Mouse (Mus musculus) skeletal muscle tissue, adult 2 months (tissue): ENCODE results near the gene Gm43517.

Experiments used
- DNase-seq: peaks from one replicate; pipeline ENCODE4 v3.0.0-alpha.2; 2012; ENCODE audit warnings: low read depth, low spot score

Gm43517 gene

DNA sequence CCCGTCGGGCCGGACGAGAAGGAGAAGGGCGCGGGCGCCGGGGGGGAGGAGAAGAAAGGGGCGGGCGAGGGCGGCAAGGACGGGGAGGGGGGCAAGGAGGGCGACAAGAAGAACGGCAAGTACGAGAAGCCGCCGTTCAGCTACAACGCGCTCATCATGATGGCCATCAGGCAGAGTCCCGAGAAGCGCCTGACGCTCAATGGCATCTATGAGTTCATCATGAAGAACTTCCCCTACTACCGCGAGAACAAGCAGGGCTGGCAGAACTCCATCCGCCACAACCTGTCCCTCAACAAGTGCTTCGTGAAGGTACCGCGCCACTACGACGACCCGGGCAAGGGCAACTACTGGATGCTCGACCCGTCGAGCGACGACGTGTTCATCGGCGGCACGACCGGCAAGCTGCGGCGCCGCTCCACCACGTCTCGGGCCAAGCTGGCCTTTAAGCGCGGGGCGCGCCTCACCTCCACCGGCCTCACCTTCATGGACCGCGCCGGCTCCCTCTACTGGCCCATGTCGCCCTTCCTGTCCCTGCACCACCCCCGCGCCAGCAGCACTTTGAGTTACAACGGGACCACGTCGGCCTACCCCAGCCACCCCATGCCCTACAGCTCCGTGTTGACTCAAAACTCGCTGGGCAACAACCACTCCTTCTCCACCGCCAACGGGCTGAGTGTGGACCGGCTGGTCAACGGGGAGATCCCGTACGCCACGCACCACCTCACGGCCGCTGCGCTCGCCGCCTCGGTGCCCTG lies at the start of gene Gm43517:
Gm43517 (plus strand) TSS at position 299 of the 755 bp plus-strand sequence.
- no peak for DNase-seq

DNA sequence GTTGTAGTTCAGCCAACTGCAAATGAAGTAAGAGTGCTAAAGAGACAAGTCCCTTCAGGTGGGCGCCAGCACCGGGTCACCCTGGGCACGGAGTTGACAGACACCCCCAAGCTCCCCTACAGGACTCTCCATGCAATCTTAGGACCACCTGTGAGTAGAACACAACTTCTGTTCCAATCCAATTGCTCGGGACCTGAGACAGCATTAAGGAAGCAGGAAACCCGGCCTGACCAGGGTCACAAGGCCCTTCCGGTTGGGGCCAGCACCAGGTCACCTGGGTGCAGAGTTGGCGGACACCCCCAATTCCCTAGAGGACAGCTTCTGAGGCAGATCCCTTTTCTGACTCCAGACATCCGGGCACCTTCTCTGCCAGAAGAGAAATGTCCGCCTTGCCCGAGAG lies 35.3 kb upstream of the Gm43517 start:
- no peak for DNase-seq

DNA sequence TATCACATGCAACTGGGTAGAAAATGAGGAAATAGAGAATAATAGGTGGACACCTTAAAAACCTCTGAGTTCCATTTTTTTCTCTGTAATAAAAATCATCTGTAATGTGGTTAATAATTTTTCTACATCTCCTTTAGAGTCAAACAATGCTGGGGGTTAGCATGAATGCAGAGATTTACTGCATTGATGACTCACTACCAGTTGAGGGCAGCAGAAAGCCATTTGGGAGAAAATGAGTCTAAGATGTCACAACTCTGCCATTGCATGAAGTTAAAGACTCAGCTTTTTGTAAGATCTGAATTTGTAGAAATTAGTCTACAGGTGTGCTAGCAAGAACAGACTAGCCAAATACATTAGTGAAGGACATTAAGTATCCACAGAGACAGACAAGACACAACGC lies 16.0 kb upstream of the Gm43517 start:
- DNase-seq = no peak

DNA sequence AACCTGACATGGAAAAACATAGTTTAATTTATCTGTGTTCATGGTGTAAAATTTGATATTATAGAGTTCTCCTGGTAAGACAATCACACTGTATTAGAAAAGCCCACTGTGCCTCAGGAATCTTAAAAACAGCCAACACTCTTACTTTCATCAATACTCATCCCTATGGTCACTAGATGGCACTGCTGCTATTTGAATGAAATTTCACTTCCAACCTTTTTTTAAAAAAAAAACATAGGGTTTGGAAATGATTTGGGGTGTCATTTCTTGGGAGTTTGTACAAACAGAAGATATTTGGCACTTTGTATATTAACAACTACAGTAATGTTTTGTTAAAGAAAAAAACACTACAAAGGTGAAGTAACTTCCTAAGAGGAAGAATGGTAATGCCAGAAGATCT lies 12.8 kb upstream of the Gm43517 start:
- no peak for DNase-seq

DNA sequence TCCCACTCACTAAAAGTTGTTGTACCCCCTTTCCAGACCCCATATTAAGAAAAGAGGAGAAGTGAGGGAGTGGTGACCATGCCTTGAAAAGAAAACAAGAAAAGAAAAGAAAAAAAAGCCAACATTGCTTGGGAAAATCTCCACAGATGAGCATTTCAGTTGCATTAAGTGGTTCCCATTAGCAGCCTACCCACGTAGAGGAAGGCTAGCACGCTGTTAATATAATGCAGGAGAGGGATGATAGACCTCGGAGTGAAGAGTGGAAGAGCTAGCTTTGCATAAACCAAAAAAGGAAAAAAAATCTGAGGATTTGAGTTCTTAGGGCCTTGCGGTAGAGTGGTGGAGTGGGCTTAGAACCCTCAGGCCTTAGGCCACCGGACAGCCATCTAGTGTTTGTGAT lies 11.8 kb upstream of the Gm43517 start:
- DNase-seq = no peak

DNA sequence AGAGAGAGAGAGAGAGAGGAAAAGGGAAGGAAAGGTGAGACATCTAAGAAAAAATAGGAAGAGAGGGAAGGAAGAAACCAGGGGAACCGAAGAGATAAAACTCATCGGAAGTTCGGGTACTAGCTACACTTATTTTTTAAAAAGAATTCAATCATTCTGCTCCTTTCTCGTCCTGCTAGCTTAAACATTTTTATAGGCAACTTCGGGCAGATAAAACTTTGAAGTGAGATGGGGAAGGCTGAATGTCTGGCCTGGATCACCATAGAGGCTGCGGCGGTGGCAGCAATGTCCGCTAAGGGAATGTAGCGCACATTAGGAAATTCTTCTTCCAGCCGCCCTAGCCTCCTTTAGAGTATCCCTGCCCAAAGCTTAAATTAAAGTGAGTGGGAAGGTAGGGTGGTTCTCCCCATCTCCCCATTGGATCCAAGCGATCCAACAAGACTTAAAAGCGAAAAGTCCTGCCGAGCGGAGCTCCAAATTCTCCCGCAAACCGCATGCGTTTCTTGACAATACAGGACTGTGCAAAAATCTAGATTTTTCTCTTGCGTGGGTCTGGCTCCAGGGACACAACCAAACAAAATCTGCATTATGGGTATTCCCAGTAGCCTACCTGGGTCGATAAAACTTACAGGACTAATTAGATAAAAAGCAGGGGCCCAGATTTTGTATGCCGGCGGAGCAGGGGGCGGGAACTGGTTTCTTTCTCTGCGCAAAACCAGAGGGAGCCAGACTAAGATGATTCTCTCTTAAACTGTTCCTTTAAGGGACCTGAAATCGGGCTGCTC lies 11.0 kb upstream of the Gm43517 start:
- DNase-seq = no peak

DNA sequence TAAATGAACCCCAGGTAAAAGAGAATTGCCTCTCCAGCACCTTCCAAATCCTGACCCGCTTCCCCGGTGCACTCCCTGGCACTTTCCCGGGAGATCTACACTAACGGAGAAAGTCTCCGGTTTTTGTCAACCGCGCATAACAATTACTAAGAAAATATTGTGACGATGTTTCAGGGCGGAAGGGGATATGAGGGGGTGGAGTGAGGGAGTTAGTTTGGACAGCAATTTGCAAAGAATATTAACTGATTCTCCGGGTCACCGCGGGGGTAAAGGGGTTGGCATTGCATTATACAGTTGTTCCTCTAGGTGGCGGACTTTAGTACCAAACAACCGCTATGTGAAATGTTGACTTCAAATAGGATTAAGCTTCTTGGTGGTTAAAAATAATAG lies 10.4 kb upstream of the Gm43517 start:
- no peak for DNase-seq

DNA sequence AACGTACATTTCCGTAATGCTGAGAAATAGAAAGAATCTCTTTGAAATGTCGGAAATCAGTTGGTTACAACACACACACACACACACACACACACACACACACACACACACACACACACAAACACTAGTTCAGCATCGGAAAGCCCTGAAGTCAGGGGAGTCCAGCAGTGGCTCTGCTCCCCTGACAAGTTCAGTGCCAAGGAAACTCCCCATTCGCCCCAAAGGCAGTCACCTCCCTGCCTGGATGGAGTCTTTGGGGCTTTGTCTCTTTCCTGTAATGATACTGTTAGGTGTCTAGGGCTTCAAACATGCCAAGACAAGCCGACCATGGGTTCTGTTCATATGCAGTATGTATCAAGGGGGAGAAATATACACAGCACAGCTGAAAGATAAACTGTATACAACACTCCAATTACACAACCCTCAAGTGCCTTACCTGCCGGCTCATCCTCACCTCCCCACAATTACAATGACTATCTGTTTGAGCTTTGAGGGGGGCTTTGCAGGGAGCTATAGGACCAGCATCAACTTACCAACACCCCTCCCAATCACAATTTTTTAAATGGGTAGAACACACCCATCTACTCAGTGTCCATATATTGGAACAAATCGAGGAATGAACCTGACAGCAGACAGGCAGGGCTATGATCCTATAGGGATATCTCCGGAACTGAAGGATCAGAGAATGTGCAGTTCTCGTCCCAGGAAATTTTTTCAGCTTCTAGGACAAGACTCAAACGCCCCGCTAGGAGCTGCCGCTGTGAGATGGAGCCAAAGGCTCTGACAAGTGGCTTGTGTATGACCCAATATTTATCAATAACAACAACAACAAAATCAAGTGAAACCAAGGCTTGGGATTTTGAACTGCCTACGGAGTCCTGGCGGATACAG lies 9.3 kb upstream of the Gm43517 start:
- no peak for DNase-seq

DNA sequence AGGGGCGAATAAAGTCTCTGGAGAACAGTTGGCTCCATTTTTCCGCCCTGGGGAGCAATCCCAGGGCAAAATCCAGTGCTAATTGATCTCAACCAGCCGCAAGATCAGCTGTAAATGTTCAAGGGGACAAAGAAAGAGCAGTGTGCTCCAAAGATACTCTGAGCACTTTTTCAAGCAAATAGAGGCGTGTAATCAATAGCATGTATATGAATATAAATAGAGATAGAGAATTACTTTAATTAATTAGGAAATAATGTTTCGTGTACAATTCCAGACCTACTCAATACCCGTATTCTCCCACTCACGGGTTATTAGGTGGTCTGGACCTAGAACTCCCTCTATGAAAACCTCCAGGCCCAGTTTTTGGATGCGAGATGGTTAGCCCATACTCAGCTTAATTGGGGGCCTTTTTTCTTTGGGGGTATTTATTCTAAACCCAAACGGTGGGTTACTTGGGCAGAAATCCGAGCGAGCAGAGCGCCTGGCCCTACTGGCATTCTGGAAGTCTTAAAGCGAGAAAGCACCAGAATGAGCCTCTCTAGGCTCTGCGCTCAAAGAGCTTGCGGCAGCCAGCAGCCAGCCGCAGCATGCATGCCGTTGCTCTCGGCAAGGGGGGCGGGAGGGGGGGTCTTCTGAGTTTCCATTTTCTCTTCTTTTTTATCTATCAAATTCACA lies 8.5 kb upstream of the Gm43517 start:
- no peak for DNase-seq

DNA sequence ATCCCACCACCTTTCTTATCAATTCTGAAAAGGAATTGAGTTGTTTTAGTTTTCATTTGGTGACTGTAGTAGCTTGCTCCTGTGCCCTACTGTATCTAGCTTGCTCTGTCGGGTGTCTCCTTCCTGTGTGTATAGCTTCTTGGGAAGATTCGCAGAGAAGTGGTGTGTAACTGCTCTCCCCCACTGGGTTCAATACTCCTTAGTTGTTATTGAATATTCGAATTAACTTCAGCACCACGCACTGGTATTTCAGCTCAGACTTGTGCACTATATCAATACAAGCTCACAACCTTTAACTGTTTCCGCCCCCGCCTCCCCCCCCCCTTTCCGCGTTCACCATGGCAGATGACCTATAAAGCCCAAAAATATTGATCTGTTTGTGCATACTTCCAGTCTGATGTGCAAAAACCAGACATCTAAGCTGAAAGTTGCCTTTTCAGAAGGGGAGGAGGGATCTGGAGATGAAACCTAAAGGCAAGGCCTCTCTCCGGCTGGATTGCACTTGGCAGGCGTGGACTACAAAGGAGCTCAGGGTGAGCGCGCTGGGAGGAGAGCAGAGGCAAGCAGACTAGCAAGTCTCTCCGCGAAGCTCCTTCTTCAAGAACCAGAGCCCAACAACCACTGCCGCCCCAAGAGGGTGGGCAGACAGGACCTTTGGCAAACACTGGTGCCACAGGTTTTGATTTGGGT lies 7.5 kb upstream of the Gm43517 start:
- no peak for DNase-seq

DNA sequence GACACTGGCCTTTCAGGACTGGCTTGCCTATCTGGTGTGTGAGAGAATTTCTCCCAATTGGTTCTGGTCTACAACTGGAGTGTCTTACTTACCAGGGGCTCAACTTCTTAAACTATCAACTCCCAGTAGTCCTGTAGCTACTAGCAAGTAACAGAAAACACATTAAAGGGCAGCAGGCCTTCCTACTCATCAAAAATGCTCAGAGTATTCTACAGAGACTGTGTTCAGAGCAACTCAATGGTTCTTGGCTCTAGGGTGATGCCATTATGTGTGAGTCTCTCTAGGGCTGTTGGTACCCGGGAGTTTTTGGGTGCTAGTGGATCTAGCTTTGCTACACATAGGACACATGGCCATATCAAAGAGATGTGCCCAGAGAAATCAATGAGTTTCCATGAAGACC lies 6.1 kb upstream of the Gm43517 start:
- DNase-seq = no peak

DNA sequence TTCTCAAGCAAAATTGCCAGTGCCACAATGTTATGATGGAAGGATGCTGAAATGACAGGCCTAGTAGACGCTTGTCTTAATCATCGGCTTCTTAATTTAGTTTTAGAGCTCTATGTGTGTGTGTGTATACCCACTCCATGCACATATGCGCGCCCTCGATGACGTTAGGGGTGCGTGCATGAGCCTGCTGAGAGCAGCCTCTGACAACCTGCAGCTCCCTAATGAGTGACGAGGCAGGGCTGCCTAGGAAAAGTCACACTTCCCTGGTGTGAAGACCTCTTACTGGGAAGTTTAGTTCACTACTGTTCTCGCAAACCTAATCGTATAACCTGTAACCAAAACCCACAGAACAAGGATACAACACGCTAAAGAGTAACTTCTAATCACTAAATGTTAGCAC lies 5.5 kb upstream of the Gm43517 start:
- no peak for DNase-seq

DNA sequence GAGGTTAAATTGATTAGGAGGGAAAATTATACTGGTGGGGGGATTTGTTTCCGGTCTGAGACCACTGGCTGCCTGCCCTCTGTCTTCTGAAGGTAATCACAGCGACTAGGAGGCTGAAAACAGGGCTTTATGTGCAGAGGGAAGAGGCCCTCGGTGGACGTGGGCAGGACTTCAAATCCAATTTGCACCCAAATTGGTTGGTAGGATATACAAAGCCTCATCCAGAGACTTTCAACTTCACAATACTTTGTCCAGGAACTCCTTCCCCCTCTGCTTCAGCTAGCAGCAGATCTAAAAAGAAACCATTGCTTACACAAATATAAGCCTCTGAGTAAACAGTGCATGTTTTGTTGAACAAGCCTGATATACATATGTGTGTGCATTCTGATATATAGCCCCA lies 4.5 kb upstream of the Gm43517 start:
- no peak for DNase-seq

DNA sequence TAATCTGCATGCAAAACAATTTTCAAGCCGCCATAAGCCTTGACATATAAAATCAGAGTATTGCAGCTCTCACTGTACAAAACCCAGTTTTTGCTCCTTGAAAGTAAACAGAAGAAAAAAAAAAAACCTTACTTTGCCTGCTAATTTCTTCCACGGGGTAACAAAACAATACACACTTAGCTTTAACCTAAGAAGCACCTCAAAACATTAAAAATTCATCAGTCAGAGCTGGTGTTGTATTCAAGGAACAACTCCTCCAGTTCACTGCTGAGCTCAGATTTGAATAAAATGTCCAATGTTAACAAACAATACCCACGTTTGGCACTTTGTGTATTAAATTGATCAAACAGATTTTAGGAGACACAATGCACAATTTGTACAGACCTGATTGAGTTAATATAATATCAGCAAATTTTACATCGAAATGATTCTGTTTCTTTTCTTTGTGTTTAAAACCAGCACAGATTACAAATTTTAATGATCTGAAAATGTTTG lies 3.9 kb upstream of the Gm43517 start:
- DNase-seq = no peak

DNA sequence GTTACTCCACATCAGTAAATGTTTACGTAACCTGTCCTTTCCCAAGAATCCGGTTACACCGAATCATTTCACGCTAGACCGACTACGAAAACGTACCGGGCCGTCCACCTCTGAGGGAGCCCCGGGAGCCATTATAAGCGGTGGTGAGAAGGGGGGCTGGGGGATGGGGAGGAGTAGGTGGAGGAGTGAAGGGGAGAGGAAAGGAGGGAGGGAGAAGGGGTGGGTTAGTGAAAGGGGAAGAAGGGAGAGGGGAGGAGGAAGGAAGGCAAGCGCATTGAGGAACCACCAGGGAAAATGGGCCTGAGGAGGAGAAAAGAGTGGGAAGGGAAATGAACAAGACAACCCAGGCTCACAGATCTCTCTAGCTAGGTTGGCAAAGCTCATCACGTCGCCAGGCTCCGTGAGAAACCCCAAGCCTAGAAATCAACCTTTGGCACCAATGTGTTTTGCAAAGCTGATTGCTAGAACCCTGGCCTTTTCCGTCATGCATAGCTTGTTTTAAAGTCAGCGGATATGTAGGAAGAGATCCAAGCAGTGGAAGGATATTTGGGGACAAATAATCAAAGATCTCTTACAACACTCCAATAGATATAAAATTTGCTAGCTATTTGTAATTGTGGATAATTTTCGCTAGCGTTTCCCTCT lies 3.1 kb upstream of the Gm43517 start:
- DNase-seq = no peak

DNA sequence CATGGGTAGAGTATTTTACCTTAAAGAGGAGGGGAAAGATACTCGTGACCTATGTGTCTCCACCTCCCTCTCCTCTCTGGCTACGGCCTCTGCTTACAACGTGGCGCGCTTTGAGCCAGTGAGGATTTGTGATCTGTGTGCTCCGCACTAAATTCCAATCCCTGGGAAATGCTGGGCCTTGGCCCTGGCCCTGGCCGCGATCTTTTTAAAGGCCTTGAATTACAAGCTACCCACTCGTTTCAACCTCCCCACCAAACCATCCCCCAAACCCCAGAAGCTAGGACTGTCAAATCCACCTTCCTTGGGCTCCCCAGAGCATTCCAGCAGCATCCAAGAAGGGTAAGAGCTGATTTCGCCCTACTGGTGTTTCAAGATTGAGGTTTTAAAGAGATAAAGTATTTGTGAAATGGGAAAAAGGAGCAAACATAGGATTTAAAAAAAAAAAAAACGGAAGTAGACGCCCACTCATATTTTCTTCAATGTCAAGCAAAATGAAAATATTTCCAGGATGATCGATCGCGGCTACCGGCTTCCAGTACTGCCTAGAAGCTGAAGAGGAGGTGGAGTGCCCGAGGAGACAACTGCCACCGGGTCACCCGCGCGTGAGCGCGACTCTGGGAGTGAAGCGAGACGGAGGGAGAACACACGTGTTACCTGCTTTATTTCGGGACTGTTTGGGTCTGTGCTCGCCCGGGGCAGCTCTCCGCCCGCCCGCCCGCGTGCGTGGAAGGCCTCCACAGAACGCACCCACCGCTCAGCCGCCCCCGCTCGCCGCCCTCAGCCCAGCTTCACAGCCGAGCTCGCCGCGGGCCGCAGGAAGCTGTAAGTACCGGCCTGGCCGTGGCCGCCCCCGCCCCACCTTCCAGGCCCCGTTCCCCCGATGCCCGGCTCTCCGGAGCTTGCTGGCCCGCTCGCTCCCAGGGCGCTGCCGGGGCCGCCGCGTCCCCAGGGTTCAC lies 2.1 kb upstream of the Gm43517 start, which contains the start of gene Foxg1:
Foxg1 (plus strand) TSS at position 96 of the 956 bp plus-strand sequence.
- DNase-seq = no peak

DNA sequence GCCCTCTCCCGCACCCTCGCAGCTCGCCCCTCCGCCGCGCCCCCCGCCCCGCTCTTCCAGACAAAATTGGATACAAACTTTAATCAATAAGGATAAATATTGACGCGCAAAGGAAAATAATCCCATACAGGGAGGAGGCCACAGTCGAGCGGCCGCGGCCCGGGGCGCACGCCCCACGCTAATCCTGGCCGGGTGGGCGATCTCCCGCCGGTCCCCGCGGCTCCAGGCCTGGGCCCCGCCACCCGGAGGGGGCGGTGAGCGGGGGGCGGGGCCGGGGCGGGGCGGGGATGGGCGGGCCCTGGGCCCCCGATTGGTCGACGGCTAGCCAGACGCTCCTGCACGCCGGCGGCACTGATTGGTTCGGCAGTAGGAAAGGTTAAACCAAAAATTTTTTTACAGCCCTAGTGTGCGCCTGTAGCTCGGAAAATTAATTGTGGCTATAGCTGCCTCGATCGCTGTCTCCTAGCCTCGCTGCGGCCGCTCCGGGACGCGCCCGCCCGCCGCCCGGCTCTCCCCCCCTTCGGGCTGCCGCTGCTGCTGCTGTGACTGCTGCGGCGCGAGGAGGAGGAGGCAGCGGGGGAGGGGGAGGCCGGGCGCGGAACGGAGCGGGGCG lies 1.3 kb upstream of the Gm43517 start:
- no peak for DNase-seq

DNA sequence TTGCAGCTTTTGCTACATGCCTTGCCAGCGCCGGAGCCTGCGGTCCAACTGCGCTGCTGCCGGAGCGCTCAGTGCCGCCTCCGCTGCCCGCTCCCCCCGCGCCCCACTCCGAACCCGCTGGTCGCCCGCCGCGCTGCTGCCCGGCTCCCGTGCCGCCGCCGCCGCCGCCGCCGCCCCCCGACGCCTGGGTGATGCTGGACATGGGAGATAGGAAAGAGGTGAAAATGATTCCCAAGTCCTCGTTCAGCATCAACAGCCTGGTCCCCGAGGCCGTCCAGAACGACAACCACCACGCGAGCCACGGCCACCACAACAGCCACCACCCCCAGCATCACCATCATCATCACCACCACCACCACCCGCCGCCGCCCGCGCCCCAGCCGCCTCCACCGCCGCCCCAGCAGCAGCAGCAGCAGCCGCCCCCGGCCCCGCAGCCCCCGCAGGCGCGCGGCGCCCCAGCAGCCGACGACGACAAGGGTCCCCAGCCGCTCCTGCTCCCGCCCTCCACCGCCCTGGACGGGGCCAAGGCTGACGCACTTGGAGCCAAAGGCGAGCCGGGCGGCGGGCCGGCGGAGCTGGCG lies 589 bp upstream of the Gm43517 start:
- DNase-seq = no peak
